Mouse (Mus musculus): Measurements from ENCODE around the gene Lrrc66.
"Not testable (repeated sequence)": the region's sequence is repeated elsewhere in the genome, so short reads cannot be mapped to it uniquely, and the experiment has no call there.

Gene Lrrc66

DNA sequence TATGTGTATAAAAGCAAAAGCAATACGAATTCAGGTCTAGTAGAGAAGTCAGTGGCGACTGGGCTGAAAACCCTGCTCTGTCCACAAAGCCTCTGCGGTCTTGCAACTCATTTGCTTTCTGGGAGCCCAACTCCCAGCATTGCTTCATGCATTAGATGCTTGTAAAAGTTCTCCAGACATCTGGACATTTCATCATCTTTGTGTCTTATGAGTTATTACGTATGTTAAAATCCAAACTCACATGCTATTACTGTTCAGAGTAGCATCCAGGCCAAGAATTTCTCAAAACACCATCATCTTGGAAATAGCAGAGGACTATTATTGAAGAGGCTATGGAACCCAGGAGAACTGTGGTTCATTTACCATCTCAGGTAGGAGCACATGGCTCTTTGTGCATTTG is 21.3 kb downstream of the Lrrc66 start:
- no peak for DNase-seq

DNA sequence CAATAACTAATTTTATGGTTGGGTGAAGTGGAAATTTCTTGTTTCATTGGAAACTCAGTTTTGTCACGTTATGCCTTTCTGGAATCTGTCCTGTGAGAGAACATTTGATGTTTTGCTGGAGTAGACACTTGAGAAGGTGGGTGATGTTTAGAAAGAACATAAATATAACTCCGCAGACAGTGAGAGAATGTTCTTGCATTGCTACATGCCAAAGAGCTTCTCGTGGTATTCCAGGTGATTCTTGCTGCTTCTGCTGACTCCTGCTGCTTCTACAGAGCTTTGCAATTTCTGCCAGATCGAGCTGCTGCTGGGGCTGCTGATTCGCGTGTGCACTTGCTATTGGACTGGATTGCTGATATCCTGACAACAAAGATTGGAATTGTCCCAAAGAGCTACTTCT is 27.4 kb downstream of the Lrrc66 start:
- DNase-seq = no peak

DNA sequence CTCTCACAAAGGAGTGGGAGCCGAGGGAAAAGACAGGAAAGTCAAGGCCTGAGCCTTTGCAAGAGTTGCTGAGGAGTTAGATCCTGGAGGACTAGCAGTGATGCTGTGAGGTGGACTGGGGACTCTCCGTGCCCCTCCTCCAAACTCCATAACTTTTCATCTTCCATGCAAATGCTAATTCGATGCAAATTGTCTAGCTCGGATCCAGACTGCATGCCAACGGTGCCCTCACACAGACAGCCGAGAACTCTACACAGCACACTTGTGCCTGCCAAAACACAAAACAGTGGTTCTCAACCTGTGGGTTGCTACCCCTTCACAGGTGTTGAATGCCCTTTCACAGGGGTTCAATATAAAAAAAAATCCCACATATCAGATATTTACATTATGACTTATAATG is 27.8 kb downstream of the Lrrc66 start:
- no peak for DNase-seq

DNA sequence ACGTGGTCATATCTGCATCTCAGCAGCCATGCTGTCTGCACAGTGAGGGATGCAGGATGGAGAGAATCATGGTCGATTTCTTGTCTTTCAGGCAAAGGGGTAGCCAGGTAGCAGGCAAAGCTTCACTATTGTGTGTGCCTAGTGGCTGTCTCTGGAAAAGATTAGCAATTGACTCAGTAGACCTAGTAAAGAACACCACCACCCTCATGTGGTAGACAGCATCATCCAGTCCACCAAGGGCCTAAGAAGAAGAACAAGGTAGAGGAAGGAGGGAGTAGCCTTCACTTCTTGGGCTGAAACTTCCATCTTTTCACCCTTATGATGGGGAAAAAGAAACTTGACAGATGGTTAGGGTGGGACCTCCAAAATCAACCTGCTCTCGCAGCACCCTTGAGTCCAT is 29.5 kb downstream of the Lrrc66 start:
- DNase-seq = no peak

DNA sequence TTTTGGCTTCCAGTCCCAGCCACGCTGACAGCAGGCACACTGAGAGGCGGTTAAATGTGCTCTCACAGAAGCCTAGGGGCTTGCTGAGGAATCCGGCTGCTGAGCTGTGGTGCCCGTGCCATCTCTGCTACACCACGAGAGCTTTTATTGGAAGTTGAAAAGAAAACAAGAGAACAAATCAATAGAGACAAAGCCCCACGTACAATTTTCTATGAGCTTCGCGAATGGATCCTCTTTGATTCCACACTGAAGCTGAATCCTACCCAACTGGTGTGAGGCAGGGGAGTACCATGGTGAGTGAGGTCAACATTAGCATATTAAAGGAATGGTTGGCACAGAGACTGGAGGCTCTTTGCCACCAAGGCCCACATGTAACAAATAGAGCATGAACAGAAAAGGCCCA is 31.0 kb downstream of the Lrrc66 start:
- no peak for DNase-seq

DNA sequence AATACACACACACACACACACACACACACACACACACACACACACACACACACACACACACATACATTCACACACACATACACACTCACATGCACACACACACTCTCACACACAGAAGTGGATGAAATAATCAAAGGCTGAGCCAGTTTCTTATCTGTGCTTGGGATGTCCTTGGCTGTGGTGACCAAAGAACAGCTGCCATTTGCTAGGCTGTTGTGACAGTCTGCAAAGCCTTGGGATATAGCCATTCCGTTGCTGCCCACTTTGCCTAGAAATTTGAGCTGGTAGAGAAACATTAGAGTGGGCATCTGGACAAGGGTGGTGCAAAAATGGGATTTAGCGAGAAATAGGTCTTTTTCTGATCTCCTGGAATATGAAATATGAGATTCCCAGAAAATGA is 32.3 kb downstream of the Lrrc66 start:
- no peak for DNase-seq

DNA sequence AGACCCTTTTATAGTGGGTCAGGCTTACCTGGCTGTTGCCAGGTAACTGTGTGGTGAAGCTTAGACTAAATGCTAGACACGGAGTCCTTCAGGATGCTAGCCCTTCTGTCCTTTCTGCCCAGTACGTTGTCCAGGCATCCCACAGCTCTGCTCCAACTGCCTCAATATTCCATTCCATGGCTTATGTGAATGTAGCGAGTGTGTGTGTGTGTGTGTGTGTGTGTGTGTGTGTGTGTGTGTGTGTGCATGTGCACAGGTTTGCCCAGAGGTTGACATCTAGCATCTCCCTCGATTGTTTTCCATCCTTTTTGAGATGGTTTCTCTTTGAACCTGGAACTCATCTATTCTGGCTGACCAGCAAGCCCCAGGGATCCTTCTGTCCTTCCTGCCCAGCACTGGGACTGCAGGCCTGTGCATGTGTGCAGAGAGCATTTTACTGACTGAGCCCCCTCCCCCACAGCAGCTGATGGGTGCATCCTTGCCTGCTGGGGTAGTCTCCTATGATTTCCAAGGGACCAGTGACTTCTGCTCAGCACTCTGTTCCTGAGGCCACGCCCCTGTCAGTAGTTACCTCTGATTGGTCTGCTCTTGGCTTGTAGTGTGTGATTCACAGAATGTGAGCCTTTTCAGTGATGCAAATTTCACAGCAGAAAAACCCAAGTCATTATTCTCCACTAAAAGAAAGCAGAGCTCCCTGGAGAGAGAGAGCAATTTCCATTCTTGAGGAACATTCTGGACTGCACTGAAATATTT is 33.2 kb downstream of the Lrrc66 start:
- no peak for DNase-seq

DNA sequence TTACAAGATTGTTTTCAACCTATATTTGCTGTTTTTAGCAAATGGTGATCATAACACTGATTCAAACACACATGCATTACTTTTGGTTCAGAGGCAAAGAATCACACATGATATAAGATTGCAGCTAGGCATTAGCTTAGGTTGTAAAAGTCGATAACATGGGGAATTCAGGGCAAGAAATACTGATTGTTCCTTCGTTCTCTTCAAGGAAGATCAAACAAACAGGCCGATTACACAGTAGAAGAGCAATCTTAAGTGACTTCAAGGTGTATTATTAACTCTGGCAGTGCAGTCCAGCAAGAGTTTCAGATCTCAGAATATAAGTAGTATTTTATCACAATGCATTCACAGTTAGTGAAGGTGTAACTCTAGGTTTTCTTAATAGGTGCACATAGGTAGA is 45.2 kb downstream of the Lrrc66 start:
- DNase-seq = no peak

DNA sequence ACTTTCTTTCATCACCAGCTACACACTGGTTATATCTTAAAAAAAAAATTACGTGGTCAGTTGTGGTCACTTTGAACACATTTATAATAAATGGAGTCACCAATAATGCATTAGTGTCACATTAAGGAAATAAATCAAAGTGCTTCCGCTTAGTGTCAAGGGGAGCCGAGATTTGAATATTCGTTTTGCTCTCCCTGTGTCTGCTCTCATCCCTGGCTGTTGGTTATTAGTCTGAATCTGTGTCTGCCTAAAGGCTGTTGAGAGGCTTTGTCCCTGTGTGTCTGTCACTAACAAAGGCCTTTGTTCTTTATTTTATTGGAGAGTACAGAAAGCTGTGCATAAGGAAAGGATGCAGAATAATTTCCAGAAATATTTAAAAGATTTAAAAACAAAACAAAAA is 45.7 kb downstream of the Lrrc66 start:
- no peak for DNase-seq

DNA sequence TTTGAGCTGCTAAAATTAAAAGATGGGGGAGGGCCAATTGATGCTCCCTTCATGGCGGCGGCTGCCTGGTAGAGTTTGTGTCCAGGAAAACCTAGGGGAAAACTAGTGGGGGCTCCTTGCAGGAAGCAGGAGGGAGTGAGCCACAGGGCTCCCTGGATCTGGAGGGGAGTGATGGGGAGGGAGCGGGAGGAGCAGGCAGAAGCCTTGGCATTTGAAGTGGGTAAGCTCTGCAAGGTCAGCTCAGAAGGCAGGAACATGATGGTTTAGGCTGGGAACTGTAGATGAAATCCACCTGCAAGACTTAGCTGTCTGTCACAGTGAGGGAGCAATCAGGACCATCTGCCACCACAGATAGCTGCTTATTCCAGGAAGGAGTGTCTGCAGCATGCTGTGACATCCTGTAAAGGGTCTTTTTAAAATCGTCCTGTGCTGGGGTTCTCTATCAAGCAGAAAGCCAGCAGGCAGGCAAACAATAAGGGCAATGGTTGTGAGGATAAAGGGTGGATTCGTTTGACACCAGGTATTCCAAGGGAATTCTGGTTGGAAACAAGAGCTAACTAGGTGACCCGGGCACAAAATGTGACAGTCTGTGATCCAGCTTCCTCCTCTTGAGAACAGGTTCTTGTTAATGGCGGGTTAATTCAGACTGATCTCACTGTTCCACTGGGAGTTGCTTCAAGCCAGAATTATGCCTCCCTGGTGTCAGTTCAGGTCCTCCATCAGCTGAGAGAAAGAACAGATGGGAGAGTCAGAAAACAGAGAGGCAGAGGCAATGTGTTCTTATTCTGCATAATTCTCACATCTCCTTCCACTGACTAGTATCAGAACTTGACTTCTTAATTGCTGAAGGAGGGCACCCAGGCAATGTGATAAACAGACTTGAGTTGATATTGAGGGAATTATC is 46.9 kb downstream of the Lrrc66 start:
- no peak for DNase-seq

DNA sequence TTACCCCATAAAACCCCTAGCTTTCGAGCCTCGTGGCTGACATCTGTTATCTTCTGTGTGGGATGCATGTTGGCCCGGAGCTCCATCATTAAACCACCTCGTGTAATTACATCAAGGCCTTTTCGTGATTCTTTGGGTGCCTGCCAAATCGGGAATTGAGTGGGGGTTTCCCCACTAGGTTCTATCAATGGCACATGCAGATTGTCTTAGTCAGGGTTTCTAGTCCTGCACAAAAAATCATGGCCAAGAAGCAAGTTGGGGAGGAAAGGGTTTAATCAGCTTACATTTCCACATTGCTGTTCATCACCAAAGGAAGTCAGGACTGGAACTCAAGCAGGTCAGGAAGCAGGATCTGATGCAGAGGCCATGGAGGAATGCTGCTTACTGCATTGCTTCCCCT is 48.3 kb downstream of the Lrrc66 start:
- not testable (repeated sequence) for DNase-seq

DNA sequence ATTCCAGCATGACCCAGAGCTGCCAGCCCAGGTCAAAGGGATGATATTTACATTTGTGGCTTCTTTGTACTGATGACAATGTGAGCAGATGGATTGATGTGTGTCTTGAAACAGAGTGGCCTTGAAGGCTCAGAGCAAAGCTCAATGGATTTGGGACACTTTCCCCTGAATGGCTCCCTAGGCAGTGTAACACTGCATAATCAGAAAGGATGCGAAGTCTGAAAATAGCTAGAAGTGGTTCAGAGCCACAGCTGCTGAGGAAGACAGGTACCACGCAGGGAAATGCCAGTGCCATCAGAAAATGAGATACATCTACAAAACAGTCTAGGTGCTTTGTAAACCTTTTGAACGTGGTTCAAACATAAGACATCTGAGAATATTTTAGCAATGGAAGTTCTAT is 54.2 kb downstream of the Lrrc66 start:
- DNase-seq = no peak

DNA sequence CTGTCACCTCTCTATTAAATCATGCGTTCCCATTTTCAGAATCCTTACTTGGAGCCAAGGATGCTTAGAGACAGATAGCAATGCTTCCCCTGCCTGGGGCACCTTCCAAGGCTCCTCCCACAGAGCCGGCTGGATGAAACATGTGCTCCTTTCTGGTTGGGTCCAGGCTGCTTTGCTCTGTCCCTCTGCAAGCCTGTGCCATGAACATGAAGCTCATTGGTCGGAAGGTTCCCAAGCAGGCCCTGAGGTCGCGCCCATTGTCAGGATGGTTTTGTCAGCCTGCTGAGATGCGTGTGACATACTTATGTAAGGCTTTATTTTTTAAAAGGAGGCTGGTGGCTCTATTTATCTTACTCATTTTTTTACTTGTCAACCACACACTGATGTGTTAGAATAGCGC is 55.6 kb downstream of the Lrrc66 start:
- DNase-seq = no peak

DNA sequence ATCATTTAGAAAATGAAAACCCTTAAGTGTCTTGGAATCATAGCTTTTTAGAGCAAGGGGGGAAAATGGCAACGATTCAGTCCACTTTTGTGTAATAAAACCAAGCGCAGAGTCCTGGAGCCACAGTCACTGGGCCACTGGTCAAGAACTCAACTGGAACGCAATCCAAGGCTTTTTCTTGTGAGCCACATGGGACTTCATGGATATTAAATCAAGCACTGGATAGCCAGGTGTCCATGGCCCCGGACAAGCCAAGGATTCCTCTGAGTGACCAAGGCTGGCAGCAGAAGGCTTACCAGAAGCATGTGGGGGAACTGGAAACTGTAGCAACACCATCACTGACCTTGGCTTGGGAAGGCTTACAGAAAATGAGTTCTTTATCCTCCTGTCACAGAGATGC is 57.7 kb downstream of the Lrrc66 start:
- no peak for DNase-seq

DNA sequence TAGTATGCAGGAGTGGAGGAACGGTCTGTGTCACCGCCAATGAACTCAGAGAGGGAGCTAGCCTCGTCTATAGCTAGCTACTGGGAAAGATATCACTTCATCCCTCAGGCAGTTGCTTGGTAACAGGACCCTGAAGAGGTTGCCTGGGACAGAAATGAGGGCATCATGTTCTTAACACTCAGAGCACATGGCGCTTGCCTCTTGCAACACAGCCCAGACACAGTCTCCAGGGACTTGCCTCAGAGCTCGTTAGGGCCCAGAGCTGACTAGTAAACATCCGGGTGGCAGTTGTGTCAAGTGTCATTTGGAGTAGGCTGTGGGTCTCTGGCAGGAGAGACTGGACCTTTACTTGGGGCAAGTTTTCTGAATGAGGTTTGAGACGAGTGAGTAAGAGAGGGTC is 58.5 kb downstream of the Lrrc66 start:
- DNase-seq = no peak

DNA sequence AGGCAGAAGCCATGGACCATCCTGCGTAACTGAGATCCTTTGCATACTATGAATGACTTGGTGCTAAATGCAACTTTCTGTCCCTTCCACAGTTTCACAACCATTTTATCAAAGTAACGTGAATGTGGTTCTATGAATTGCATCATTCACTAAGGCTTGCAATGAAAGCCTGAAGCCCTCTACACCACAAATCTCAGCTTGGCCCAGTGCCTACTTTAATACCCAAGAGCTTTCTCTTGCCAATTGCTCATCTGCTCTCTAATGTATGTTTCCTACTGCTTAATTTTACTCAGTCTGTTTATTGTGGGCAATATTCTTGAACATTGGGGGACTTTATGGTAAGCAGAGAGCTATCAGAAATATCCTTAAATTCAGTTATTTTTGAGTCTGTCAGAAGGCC is 59.5 kb downstream of the Lrrc66 start:
- no peak for DNase-seq

DNA sequence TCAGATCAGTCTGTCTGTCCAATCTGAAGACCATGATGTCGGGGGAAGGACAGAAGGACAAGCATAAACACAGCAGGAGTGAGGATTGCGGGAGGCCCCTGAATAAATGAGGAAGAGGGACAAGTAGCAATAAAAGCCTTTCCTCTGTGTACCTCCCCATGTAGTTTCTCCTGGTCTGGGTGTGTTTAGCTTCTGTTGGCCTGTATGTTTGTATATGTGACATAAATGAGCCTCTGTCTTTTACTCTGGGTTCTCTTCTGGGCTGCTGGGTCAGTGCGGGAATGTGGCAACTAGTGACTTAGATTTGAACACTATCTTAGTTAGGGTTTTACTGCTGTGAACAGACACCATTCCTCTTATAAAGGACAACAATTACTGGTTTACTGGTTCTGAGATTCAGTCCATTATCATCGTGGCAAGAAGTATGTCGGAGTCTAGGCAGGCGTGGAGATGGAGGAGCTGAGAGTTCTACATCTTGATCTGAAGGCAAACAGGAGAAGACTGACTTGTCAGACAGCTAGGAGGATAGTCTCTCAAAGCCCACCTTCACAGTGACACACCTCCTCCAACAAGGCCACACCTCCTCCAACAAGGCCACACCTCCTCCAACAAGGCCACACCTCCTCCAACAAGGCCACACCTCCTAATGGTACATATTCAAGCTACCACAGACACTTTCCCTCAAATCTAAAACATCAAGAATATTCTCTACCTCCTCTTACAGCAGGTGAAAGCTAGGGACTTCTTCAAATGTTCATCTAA is 60.8 kb downstream of the Lrrc66 start:
- DNase-seq = no peak

DNA sequence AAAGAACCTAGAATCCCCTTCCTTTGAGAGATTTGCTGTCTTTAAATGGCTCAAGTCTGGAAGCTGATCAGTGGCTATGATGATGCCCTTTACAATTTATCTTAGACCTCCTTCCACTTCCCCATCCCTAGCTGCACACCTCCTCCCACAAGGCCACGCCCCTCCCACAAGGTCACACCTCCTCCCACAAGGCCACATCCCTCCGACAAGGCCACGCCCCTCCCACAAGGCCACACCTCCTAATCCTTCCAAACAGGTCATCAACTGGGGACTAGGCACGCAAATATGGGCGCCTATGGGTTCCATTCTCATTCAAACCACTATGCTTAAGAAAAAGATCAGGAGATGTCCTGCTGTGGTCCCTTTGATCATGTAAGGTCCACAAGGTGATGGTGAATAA is 63.1 kb downstream of the Lrrc66 start:
- DNase-seq = no peak

DNA sequence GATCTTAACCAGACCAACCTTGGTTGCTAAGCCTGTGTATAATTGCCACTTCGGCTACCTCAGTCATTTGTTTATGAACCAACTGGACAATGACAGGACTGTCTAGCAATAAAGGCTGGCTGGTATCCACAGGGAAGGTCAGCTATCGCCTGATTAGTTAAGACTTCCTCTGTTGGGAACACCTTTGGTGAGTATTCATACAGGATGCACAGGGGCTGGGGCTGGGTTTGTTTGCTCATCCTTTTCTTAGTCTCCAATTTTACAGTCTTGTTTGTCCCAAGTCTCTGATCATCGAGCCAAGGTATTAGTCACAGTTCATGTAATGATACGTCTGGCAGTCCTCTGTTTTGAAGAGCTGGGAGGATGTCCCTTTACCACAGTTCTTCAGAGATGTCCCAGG is 65.4 kb downstream of the Lrrc66 start:
- no peak for DNase-seq

DNA sequence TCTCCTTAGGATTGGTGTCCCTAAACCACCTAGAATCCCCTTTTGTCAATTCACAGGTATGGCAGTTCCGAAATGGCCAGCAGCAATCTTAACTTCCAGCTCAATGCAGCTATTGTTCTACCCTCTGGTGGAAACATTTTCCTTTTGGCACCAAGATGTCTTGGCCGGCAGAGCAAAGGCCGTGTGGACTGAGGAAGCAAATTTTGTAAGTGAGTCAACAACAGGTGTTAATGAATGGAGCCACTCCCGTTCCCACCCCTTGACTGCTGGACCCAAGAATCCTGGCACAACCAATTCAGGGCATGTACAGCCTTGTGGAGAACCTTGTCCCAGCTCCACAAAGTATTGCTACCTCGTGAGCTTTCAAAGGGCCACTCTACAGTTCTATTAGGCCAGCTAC is 66.2 kb downstream of the Lrrc66 start:
- no peak for DNase-seq

DNA sequence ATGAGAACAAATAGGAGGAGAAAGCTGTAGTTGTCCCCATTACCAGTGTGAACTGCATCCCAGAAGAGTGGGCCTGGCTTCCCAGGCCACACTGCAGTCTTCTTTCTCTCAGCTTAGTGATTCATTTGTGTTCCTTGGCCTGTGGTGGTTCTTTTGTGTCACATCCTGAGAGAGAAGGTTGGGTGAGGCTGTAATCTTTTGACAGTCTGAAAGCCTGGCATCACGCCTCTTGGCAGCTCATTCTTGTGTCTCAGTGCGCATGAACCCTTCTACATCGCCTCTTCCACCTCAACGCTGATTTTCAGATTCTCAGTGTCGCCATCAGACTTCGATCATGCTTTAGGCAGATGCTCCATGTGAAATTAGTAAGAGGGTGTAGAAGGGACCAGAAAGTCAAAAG is 68.3 kb downstream of the Lrrc66 start:
- no peak for DNase-seq

DNA sequence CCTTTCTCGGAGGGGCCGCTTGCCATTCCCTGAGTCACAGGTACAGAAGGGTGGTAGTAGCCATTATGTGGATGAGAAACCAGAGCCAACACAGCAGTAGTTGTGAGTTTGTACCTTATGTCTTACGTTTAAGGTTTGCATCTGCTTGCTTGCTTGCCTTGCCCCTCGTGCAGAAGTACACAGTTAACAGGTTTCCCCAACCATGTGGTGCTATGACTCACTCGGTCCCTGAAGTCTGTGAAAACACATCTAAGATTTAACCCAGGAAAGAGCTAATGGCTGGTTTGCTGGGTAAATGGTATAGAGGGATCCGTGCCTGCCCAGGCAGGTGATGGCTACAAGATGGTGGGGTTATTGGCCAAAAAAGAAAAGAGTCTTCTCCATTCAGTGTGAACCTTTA is 73.6 kb downstream of the Lrrc66 start:
- DNase-seq = no peak

DNA sequence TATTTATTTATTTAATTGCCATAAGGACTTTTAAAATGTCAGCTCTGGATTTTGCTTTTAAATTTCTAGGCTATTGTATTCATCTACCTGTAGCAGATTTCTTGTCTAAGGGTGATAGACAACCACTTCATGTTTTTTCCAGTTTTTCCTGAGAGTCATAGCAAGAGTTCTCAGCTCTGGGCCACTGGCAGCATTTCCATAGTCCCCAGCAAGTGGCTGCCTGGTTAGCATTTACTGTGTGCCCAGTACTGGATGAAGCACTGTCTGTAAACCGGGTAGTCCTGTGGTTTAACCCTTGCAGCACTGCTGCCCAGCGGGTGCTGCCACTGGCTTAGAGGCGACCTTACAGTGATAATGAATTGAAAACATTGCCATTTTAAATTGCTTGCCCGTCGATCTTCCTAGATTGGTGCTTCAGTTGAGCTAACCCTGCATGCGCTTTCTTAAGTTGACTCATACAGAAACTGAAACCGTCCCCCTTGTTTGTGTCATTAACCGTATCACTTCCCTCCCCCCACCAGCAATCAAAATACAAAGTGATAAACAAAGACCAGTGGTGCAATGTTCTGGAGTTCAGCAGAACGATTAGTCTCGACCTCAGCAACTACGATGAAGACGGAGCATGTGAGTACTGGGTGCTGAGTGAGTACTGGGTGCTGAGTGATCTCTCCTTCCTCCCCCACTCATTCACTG is 75.4 kb downstream of the Lrrc66 start:
- no peak for DNase-seq

Data from thymus, adult 18-20 months (tissue).